Mouse (Mus musculus): ENCODE results near the gene Mrps21. TPM values are rescaled to one million over a fixed set of nuclear protein-coding genes. Genes with fewer than 3 reads are reported as not detected.

Mrps21 gene
- total RNA-seq, 2 experiments from 2014 or later: 148 to 150 TPM

- TF ChIP-seq CTCF (IDR thresholded peaks at IDR 0.05): no peak
- Histone ChIP-seq H3K27ac (no peak overlapping the region), H3K4me3 (no peak overlapping the region)
- DNase-seq (ENCODE audit: extremely low spot score in 1 of 2, low spot score in 2 of 2): no peak
- intact Hi-C loops (cut with DNase I): no loop called here
Measured at GRCm38 (mm10) chr3:95887596-95887995, 16.3 kb upstream of the Mrps21 start.

GRCm38 (mm10) chr3:95884400-95884799 is 13.1 kb upstream of the Mrps21 start:
- DNase-seq (ENCODE audit: extremely low spot score in 1 of 2, low spot score in 2 of 2): no peak
- no peak for TF ChIP-seq CTCF (IDR thresholded peaks at IDR 0.05)
- intact Hi-C loops (cut with DNase I): loop anchor here (5.0 kb wide), 1 partner anchor 68 kb away; no protein-coding TSS in a partner anchor
- Histone ChIP-seq H3K27ac (no peak overlapping the region), H3K4me3 (no peak overlapping the region)

GRCm38 (mm10) chr3:95882816-95883425 is 11.6 kb upstream of the Mrps21 start:
- intact Hi-C loops (cut with DNase I): loop anchor here (1.0 to 5.0 kb wide), 3 partner anchors 23 to 69 kb away; partner anchors contain the start of gene Anp32e
- TF ChIP-seq CTCF (IDR thresholded peaks at IDR 0.05): peak; percentile 66
- Histone ChIP-seq H3K27ac (peak overlapping the region; percentile 96), H3K4me3 (peak overlapping the region; percentile 69)
- peak; percentile 65 to 67 for DNase-seq (ENCODE audit: extremely low spot score in 1 of 2, low spot score in 2 of 2)

- intact Hi-C loops (cut with DNase I): loop anchor here (2.0 to 5.0 kb wide), 2 partner anchors 47 to 70 kb away; partner anchors contain the start of gene Anp32e
- Histone ChIP-seq H3K4me3 (peak within 1 kb of the TSS; percentile 69), H3K27ac (peak within 1 kb of the TSS; percentile 96)
- peak; percentile 91 to 94 for DNase-seq (ENCODE audit: extremely low spot score in 1 of 2, low spot score in 2 of 2)
- no peak for TF ChIP-seq CTCF (IDR thresholded peaks at IDR 0.05)
Measured at GRCm38 (mm10) chr3:95881979-95882815, 10.9 kb upstream of the Mrps21 start, which contains the start of gene Ciart. Gene Ciart, minus strand, starts transcription at chr3:95882251.

DNA sequence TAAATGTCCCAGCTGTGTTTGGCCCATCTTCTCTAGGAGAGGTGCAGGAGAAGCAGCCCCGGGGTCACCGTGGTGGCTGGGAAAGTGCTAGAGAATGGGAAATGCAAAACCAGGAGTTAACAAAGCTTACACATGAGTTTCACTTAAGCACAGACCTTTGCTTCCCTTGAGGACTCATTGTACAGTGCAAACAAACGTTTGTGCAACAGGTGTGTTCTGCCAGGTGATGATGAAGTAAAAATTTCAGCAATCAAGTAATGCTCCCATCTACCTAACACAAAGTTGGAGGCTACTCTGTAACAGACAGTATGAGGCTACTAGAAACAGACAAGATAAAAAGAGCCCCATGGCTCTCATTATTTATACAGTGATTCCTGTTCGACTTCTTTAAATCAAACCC is 7.7 kb upstream of the Mrps21 start:
- TF ChIP-seq CTCF (IDR thresholded peaks at IDR 0.05): no peak
- Histone ChIP-seq H3K27ac (no peak overlapping the region), H3K4me3 (no peak overlapping the region)
- intact Hi-C loops (cut with DNase I): no loop called here
- no peak for DNase-seq (ENCODE audit: extremely low spot score in 1 of 2, low spot score in 2 of 2)

- H3K27ac ChIP-seq: peak overlapping the region; percentile 93; the same call in 1 of the 2 replicates
- no peak for DNase-seq (ENCODE audit: extremely low spot score in 1 of 2, low spot score in 2 of 2)
- H3K4me3 ChIP-seq: peak overlapping the region; percentile 59
- intact Hi-C loops (cut with DNase I): no loop called here
- no peak for TF ChIP-seq CTCF (IDR thresholded peaks at IDR 0.05)
Measured at GRCm38 (mm10) chr3:95872048-95872447, 729 bp upstream of the Mrps21 start.

DNA sequence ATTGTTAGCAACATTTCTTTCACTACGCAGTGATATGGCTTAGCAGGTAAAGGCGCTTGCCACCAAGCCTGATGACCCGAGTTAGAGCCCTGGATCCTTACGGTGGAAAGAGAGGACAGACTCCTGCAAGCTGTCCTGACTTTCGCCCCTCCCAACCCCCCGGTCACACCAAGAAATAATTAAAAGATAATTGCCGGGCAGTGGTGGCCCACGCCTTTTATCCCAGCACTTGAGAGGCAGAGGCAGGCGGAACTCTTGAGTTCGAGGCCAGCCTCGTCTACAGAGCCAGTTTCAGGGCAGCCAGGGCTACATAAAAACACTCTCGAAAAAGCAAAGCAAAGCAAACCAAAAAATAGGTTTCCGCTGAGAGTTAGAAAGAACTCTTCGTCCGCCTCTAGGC is 343 bp downstream of the Mrps21 start:
- intact Hi-C loops (cut with DNase I): no loop called here
- H3K4me3 ChIP-seq: peak overlapping the region; percentile 59
- H3K27ac ChIP-seq: peak overlapping the region; percentile 93
- no peak for DNase-seq (ENCODE audit: extremely low spot score in 1 of 2, low spot score in 2 of 2)
- TF ChIP-seq CTCF (IDR thresholded peaks at IDR 0.05): no peak

DNA sequence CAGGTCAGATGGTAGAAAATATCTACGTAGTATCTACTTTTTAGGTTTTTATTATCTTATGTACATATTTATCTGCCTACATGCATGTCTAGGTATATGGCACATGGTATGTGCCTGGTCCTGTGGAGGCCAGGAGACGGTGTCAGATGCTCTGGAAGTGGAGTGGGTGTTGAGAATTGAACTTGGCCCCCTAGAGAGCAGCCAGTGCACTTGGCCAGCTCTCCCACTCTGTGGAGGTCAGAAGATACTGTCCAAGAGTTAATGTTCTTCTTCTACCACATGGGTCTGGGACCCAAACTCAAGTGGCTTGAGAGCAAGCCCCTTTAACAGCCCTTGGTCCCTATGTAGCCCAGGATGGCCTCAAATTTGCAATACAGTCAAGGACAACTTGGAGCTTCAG is 3.9 kb downstream of the Mrps21 start:
- DNase-seq (ENCODE audit: extremely low spot score in 1 of 2, low spot score in 2 of 2): no peak
- Histone ChIP-seq H3K4me3 (no peak overlapping the region), H3K27ac (no peak overlapping the region)
- intact Hi-C loops (cut with DNase I): no loop called here
- TF ChIP-seq CTCF (IDR thresholded peaks at IDR 0.05): no peak

GRCm38 (mm10) chr3:95866071-95866470 is 5.2 kb downstream of the Mrps21 start:
- intact Hi-C loops (cut with DNase I): no loop called here

GRCm38 (mm10) chr3:95865571-95865970 is 5.7 kb downstream of the Mrps21 start:
- no peak for TF ChIP-seq CTCF (IDR thresholded peaks at IDR 0.05)
- no peak for DNase-seq (ENCODE audit: extremely low spot score in 1 of 2, low spot score in 2 of 2)
- intact Hi-C loops (cut with DNase I): no loop called here
- Histone ChIP-seq H3K27ac (peak overlapping the region; percentile 95), H3K4me3 (no peak overlapping the region)

More at GRCm38 (mm10) chr3:95866071-95866470, 5.2 kb downstream of the Mrps21 start:
- no peak for TF ChIP-seq CTCF (IDR thresholded peaks at IDR 0.05)
- no peak for DNase-seq (ENCODE audit: extremely low spot score in 1 of 2, low spot score in 2 of 2)
- H3K4me3 ChIP-seq: no peak overlapping the region
- H3K27ac ChIP-seq: peak overlapping the region; percentile 95; the same call in 1 of the 2 replicates

GRCm38 (mm10) chr3:95865050-95865449 is 6.3 kb downstream of the Mrps21 start:
- intact Hi-C loops (cut with DNase I): no loop called here
- Histone ChIP-seq H3K27ac (peak overlapping the region; percentile 95), H3K4me3 (no peak overlapping the region)
- no peak for TF ChIP-seq CTCF (IDR thresholded peaks at IDR 0.05)
- peak; percentile 58 to 65 for DNase-seq (ENCODE audit: extremely low spot score in 1 of 2, low spot score in 2 of 2)

DNA sequence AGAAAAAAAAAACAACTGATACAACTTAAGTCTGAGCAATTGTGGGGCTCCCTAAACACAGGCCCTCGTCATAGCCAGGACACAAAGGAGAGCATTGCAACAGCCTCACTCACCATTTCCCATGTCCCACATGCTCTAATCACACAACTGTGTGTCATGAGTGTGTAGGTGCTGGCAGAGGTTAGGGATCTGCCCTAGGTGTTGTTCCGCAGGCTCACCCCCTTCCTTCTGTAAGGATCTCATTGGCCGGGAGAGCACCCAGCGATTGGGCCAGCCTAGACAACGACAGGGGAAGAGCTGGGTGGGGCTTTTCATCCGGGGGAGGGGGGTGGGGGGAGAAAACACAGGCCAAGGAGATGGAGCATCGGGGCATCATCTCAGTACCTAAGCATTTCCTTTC is 7.7 kb downstream of the Mrps21 start:
- no peak for DNase-seq (ENCODE audit: extremely low spot score in 1 of 2, low spot score in 2 of 2)
- intact Hi-C loops (cut with DNase I): loop anchor here (2.0 kb wide), 1 partner anchor 43 kb away; no protein-coding TSS in a partner anchor

More for the DNA sequence above, 7.7 kb downstream of the Mrps21 start:
- H3K27ac ChIP-seq: no peak overlapping the region
- H3K4me3 ChIP-seq: no peak overlapping the region
- TF ChIP-seq CTCF (IDR thresholded peaks at IDR 0.05): no peak
